Mouse (Mus musculus): ENCODE measurements around the gene Nufip2. TPM values are rescaled to one million over a fixed set of nuclear protein-coding genes. Genes with fewer than 3 reads are reported as not detected.

Nufip2 gene
- polyA plus RNA-seq, 1 experiment, result 87.1 TPM

- H3K27ac ChIP-seq (ENCODE audit: insufficient read depth, low read length), result no peak overlapping the region
Observed at GRCm38 (mm10) chr11:77782104-77782815, 96.3 kb downstream of the Nufip2 start.

GRCm38 (mm10) chr11:77783211-77783746 is 97.3 kb downstream of the Nufip2 start:
- Histone ChIP-seq H3K4me3 (ENCODE audit: insufficient read depth, low read length) (no peak overlapping the region), H3K27ac (ENCODE audit: insufficient read depth, low read length) (peak overlapping the region; percentile 57), H3K4me1 (ENCODE audit: control insufficient read depth, insufficient read depth, low read length) (peaks cover 36% of the 10 kb centered on the region)
- TF ChIP-seq CTCF (IDR thresholded peaks at IDR 0.05; ENCODE audit: borderline replicate concordance, insufficient read depth, low read length), result no peak
- TF ChIP-seq POLR2A (IDR thresholded peaks at IDR 0.05; ENCODE audit: low read depth, low read length), result no peak

More at GRCm38 (mm10) chr11:77782104-77782815, 96.3 kb downstream of the Nufip2 start:
- TF ChIP-seq CTCF (IDR thresholded peaks at IDR 0.05; ENCODE audit: borderline replicate concordance, insufficient read depth, low read length) (no peak), POLR2A (IDR thresholded peaks at IDR 0.05; ENCODE audit: low read depth, low read length) (no peak)
- Histone ChIP-seq H3K4me1 (ENCODE audit: control insufficient read depth, insufficient read depth, low read length) (peaks cover 36% of the 10 kb centered on the region), H3K4me3 (ENCODE audit: insufficient read depth, low read length) (no peak overlapping the region)

- no peak overlapping the region for H3K4me3 ChIP-seq (ENCODE audit: insufficient read depth, low read length)
Observed at GRCm38 (mm10) chr11:77783747-77784646, 98.0 kb downstream of the Nufip2 start.

GRCm38 (mm10) chr11:77784894-77785293 is 98.9 kb downstream of the Nufip2 start:
- Histone ChIP-seq H3K27ac (ENCODE audit: insufficient read depth, low read length) (peak overlapping the region; percentile 56; the same call in 1 of the 2 replicates), H3K4me1 (ENCODE audit: control insufficient read depth, insufficient read depth, low read length) (peaks cover 36% of the 10 kb centered on the region), H3K4me3 (ENCODE audit: insufficient read depth, low read length) (no peak overlapping the region)
- TF ChIP-seq POLR2A (IDR thresholded peaks at IDR 0.05; ENCODE audit: low read depth, low read length) (no peak), CTCF (IDR thresholded peaks at IDR 0.05; ENCODE audit: borderline replicate concordance, insufficient read depth, low read length) (no peak)

More at GRCm38 (mm10) chr11:77783747-77784646, 98.0 kb downstream of the Nufip2 start:
- Histone ChIP-seq H3K27ac (ENCODE audit: insufficient read depth, low read length) (peak overlapping the region; percentile 57), H3K4me1 (ENCODE audit: control insufficient read depth, insufficient read depth, low read length) (peaks cover 36% of the 10 kb centered on the region)
- TF ChIP-seq POLR2A (IDR thresholded peaks at IDR 0.05; ENCODE audit: low read depth, low read length), result no peak
- TF ChIP-seq CTCF (IDR thresholded peaks at IDR 0.05; ENCODE audit: borderline replicate concordance, insufficient read depth, low read length), result no peak

- TF ChIP-seq POLR2A (IDR thresholded peaks at IDR 0.05; ENCODE audit: low read depth, low read length) (no peak), CTCF (IDR thresholded peaks at IDR 0.05; ENCODE audit: borderline replicate concordance, insufficient read depth, low read length) (no peak)
- Histone ChIP-seq H3K4me3 (ENCODE audit: insufficient read depth, low read length) (no peak overlapping the region), H3K27ac (ENCODE audit: insufficient read depth, low read length) (peak overlapping the region; percentile 56), H3K4me1 (ENCODE audit: control insufficient read depth, insufficient read depth, low read length) (peaks cover 36% of the 10 kb centered on the region)
Observed at GRCm38 (mm10) chr11:77785396-77785767, 99.4 kb downstream of the Nufip2 start.

- H3K4me3 ChIP-seq (ENCODE audit: insufficient read depth, low read length), result no peak overlapping the region
- H3K4me1 ChIP-seq (ENCODE audit: control insufficient read depth, insufficient read depth, low read length), result peaks cover 36% of the 10 kb centered on the region
- no peak for TF ChIP-seq POLR2A (IDR thresholded peaks at IDR 0.05; ENCODE audit: low read depth, low read length)
- TF ChIP-seq CTCF (IDR thresholded peaks at IDR 0.05; ENCODE audit: borderline replicate concordance, insufficient read depth, low read length), result no peak
- peak overlapping the region; percentile 56 for H3K27ac ChIP-seq (ENCODE audit: insufficient read depth, low read length)
Observed at GRCm38 (mm10) chr11:77785768-77786561, 100.0 kb downstream of the Nufip2 start.

- H3K4me3 ChIP-seq (ENCODE audit: insufficient read depth, low read length), result no peak within 1 kb of the TSS
- TF ChIP-seq POLR2A (IDR thresholded peaks at IDR 0.05; ENCODE audit: low read depth, low read length), result no peak
- TF ChIP-seq CTCF (IDR thresholded peaks at IDR 0.05; ENCODE audit: borderline replicate concordance, insufficient read depth, low read length), result no peak
- peaks cover 38% of the 10 kb centered on the region for H3K4me1 ChIP-seq (ENCODE audit: control insufficient read depth, insufficient read depth, low read length)
- no peak within 1 kb of the TSS for H3K27ac ChIP-seq (ENCODE audit: insufficient read depth, low read length)
Observed at GRCm38 (mm10) chr11:77787707-77788106, 101.8 kb downstream of the Nufip2 start, which contains the start of gene Gm10277. Gene Gm10277, minus strand, starts transcription at chr11:77787747.

- Histone ChIP-seq H3K4me1 (ENCODE audit: control insufficient read depth, insufficient read depth, low read length) (peaks cover 23% of the 10 kb centered on the region; the same call in 1 of the 2 replicates), H3K27ac (ENCODE audit: insufficient read depth, low read length) (no peak overlapping the region), H3K4me3 (ENCODE audit: insufficient read depth, low read length) (no peak overlapping the region)
- TF ChIP-seq POLR2A (IDR thresholded peaks at IDR 0.05; ENCODE audit: low read depth, low read length) (no peak), CTCF (IDR thresholded peaks at IDR 0.05; ENCODE audit: borderline replicate concordance, insufficient read depth, low read length) (no peak)
Observed at GRCm38 (mm10) chr11:77789512-77789911, 103.6 kb downstream of the Nufip2 start.

GRCm38 (mm10) chr11:77790286-77790685 is 104.3 kb downstream of the Nufip2 start:
- H3K4me3 ChIP-seq (ENCODE audit: insufficient read depth, low read length), result no peak overlapping the region
- no peak for TF ChIP-seq POLR2A (IDR thresholded peaks at IDR 0.05; ENCODE audit: low read depth, low read length)
- no peak for TF ChIP-seq CTCF (IDR thresholded peaks at IDR 0.05; ENCODE audit: borderline replicate concordance, insufficient read depth, low read length)
- no peak overlapping the region for H3K27ac ChIP-seq (ENCODE audit: insufficient read depth, low read length)
- H3K4me1 ChIP-seq (ENCODE audit: control insufficient read depth, insufficient read depth, low read length), result peaks cover 17% of the 10 kb centered on the region; the same call in 1 of the 2 replicates
